Mouse (Mus musculus): ENCODE measurements around the gene Slc22a18.

Slc22a18 gene

DNA sequence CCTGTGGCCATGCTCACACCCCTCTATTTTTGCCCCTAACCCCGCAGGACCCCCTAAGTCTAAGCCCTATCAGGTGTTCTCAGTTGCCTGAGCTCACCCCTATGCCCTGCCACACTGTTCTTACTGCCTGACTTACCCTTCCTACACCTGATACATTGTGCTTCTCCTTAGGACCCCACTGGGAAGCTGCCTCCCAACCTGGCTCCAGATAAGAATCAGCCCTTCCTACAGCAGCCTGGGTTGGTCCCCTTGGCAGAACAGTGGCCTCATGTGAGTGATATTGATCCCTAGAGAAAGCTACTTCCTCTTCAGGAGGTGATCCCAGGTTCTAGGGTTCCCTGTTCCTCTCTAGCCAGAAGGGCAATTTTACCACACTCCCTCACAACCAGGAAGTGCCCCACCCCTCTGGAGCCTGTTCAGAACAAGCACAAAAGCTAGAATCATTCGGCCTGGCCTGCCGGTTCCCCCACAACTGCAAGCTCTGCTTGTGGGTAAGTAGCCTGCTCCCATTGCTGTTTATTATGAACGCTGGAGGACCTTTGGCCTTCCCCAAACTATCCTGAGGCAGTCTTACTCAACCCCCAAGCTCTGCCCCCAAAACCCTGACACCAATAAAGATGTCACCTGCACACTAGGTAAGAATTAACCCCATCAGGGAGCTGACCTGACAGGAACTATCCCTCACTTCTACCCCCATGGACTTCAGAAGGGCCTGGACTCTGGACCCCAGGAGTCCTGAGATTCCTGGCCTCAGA is at the start of gene Slc22a18:
TSS of gene Slc22a18 (plus strand) at position 390 of the 755 bp plus-strand sequence.
- no peak for DNase-seq (ENCODE audit: low read depth, low spot score)

DNA sequence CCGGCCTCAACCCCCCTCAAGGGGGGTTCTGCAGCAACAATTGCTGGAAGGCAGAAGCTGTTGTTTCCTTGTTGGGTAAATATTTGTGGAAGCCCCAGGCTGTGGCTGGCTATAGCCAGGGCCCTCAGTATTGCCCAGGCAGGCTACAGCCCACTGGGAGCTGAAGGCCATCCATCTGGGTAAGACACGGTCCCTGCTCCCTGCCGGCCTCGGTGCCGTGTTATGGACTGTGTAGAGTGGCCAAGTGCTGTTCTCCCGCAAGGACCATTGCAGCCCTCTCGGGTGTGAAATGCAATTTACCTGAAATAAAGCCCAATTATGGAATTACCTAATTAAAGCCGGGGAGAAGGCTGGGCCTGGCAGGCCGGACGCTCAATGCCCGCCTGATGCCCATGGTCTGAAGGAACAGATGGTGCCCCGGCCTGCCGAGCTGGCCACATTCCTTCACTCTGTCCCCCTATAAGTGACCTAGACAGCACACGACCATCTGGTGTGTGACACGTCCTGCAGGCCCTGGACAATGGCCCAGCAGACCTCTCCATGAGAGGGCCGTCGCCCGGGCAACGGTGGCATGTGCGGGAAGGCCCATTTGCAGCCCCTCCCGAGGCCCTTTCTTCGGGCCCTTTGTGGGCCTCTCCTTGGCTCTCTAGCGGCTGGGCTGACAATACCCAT is 45.3 kb upstream of the Slc22a18 start:
- no peak for DNase-seq (ENCODE audit: low read depth, low spot score)

GRCm38 (mm10) chr7:143428814-143429499 is 44.6 kb upstream of the Slc22a18 start:
- DNase-seq (ENCODE audit: low read depth, low spot score): no peak

DNA sequence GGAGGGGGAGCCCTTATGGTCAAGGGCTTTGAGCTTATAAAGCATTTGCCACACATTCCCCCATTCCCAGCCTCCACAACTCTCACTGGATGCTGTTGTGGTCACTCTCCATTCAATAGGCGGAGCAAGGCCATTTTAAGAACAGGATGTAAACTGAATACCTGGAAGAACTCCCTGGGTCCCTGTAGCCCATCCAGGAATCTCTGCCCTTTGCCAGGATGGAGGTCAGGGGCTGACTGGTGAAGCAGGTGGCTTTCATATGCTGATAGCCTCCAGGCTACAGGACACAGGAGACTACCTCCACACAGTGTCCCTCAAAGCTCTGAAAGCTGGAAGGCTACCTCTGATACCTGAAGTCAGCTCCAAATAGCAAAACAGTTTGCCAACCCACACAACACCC is 40.9 kb upstream of the Slc22a18 start:
- no peak for DNase-seq (ENCODE audit: low read depth, low spot score)

GRCm38 (mm10) chr7:143433331-143433730 is 40.2 kb upstream of the Slc22a18 start:
- DNase-seq (ENCODE audit: low read depth, low spot score): no peak

- DNase-seq (ENCODE audit: low read depth, low spot score): no peak
These were observed 36.2 kb upstream of the Slc22a18 start for GRCm38 (mm10) chr7:143437231-143437893.

DNA sequence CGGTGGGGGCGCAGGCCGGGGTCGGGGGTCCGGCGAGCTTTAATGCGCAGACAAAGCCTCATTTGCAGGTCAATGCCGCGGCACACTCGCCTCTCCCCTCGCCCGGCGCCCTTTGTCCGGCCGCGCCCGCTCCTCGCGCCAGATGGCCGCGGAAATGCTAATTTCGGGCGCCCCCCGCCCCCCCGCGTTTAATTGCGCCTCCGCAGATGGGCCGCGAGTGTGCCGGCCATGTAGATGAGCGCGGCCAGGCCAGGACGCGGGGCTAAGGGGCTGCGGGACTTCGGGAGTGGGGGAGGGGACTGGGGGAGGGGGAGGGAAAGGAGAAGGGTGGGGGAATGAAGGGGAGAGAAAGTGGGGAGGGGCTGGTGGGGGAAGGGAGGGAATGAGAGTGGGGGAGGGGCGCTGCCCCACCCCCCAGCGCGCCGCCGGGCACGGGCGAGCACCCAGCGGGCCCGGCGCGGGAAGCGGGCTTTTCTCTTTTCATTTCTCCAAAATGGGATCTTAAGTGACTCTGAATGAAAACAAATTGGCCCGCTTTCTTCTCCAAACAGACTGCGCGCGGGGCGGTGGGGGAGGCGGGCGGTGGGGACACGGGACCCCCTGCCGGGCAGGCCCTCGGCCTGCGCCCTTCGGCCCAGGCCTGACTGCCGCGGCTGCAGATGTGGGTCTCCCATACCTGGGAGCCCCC is 35.5 kb upstream of the Slc22a18 start:
- DNase-seq (ENCODE audit: low read depth, low spot score): no peak

DNA sequence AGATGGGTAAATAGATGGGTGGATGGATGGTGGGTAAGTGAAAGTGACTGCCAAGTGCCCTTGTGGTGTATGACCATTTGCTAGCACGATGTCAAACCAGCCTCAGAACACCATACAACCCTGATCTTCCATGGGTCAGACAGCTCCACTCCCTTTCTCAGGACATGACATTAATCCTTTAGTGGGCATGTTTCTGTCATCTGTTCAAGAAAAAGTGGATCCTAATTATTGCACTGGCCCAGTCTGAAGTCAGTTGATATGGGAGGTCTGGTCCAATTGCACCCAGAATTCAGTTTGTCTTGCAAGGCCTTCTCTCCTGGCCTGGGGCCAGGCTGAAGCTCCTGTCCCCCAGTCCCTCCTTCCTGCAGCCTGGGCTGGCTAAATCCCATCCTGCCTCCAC is 34.6 kb upstream of the Slc22a18 start:
- DNase-seq (ENCODE audit: low read depth, low spot score): no peak

DNA sequence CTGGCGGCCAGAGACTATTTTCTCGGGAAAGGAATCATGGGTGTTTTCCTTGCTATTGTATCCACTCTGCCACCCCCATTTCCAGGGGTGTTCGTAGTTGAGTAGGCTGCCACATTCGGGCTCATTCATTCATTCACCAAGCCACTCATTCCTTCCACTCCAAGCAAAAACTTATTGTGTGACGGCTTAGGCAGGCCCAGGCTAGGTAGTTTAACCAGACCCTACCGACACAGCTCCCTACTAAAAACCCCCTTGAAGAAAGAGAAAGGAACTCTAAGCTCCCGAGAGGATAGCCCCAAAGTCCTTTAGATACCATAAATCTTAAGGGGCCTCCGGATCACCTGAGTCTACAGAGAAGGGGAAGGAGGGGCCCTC is 29.0 kb upstream of the Slc22a18 start:
- no peak for DNase-seq (ENCODE audit: low read depth, low spot score)

DNA sequence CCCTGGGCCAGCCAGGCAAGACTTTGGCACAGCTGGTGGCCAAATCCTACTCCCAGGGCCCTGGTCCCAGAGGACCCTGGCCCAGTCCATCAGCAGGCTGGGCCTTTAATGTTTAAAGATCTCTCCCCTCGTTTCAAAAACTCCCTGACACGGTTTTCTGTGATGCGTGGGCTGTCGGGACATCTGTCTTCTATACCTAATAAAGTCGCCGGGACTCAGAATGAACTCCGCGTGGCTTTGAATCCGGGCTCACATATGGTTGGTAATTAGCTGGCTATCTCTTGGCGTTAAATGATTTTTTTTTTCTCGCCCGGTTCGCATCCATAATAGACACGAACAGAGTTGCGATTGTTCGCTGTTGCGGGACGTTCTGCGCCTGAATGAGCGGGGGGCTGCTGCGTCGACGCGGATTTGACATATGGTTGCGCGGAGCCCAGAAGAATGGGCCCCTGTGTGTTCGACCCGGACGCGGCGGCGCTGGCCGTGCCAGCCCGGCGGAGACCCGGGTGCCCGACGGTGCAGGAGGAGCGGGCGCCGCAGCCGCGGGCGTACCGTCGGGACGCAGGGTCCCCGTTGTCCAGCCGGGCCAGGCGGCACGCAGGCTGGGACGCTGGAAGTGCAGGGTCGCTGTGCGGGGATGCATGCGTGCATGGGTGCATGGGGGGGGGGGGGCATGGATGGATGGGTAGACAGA is 28.4 kb upstream of the Slc22a18 start:
- DNase-seq (ENCODE audit: low read depth, low spot score): no peak

DNA sequence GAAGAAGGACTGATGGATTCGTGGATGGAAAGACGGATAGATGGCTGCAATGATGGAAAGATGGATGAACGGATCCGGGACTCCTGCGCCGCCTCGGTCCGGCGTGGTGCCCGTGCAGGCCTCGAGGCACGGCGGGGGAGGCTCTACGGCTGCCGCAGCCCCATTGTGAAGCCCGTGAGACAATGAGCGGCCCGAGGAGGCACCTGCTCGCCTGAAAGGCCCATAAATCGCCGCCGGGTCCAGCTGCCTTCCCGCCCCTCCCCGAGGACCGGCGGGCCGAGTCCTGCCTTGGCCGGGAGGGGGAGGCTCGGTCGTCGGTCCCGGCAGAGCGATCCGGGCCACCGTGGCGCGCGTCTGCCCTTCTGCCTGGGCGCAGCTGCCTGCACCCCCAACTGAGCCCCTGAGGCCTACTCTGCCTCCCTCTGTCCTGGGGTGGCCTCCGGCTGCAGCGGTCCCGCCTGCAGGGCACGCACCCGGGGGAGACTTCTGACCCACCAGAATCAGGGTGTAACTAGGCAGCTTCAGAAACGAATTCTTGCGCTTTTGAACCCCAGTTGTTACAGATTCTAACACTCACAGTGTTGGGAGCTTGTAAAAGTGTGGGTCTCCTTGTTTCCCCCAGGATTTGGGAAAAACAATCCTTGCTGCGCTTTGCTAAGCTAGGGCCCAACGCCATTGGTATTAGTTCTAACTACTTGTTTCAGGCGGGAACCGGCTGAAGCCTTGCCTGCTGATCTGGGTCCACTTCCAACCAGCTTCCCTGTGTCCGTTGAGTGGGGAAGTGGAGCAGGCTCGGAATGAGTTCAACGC is 27.7 kb upstream of the Slc22a18 start:
- DNase-seq (ENCODE audit: low read depth, low spot score): no peak

DNA sequence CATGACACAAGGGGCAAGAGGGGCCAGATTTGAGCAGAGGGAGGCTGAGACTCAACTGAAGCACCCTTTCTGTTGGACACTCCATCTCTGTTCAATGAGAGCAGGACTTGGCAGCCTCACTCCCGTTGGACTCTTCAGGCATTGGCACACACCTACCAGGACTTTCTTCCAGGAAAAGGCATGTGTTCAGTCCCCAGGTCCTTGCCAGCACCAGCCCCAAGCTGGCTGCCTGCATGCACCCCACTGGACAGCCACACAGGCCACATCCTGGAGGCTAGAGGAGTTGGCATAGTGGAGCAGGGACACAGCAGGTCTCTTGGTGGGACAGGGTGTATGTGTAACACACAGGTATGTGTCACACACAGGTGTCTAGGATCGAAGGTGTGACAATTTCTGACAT is 26.4 kb upstream of the Slc22a18 start:
- no peak for DNase-seq (ENCODE audit: low read depth, low spot score)

DNA sequence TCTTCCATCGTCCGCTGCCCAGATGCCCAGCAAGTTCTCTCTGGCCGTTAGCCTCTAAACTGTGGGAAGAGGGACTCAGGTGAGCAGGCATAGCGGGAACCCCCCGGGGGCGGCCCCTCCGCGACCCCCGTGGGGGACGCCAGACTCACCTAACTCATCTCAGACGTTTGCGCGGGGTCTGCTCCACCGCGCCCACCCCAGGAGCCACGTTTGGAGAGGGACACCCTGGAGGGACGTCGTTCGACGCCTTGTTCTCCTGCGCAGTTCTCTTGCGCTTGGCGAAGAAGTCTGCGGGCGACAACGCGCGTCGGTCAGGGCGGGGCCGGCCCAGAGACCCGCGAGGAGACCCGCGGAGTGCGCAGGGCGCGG is 14.6 kb upstream of the Slc22a18 start:
- no peak for DNase-seq (ENCODE audit: low read depth, low spot score)

DNA sequence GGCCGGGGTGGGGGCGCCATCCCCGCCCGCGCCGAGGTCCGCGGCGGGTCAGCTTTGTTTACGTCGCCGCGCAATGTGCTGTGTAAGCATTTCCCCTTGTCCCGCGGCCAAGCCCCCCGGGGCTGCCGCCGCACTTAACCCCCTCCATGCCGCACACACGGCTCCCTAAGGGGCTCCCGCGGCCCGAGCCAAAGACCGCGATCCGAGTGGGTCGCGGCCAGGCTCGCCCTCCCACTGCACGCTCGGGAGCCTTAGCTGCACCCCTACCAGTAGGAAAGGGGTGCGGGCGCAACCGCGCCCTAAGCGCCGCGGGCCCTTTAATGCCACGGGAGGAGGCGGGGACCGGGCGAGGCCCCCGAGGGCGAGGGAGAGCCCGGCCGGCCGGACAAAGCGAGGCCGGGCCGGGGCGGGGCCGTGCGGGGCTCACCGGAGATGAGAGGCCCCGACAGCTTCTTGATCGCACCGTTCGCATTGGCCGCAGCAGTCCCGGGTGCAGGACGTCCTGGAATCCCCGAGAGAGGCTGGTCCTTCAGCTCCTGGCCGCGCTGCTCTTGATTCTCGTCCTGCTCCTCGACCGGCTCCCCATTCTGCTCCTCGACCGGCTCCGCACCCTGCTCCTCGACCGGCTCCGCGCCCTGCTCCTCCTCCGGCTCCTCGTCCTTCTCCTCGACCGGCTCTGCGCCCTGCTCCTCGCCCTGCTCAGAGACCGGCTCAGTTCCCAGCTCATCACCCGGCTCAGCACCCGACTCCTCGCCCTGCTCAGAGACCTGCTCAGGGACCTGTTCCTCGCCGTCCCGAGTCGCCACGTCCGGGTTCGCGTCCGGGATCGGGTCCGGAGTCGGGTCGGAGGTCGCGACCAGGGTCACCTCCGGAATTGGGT is 14.0 kb upstream of the Slc22a18 start:
- DNase-seq (ENCODE audit: low read depth, low spot score): no peak

DNA sequence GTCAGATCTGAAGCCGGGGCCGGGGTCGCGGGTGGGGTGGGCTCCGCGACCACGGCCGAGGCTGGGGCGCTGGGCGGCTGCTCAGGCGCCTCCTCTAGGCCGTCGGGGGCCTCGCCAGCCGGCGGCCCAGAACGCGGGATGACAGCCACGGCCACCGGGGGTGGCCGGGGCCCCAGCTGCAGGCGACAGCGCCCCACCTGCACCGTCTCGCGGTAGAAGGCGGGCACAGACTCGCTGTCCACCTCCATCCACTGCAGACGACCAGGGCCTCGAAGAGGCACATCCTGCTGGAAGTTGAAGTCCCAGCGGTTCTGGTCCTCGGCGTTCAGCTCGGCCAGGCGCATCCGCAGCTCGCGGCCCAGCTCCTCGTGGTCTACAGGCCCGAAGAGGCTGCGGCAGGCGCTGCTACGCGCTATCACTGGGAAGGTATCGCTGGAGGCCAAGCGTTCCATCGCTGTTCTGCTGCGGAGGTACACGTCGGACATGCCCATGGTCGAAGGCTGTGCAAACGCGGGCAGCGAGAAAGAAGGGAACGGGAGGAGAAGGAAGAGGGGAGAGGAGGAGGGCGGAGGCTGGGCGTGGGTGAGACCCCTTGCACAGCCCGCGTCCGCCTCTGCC is 13.2 kb upstream of the Slc22a18 start:
- no peak for DNase-seq (ENCODE audit: low read depth, low spot score)

DNA sequence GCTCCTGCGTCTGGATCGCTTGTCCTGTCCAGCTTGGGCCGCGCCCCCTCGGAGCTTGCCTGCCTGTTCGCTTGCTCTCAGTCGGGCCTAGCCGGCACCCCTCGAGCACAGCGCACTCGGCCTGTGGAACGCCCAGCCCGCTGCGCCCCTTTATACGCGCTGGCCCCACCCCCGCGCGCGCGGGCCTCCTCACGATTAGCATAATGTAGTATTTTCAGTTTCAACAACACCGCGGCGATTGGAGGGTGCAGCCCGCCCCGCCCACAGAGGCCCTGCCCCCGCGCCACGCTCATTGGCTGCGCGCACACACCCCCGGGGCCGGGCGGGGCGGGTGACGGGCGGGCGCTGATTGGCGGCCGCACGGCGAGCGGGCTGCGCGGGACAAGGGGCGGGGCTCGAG is 12.7 kb upstream of the Slc22a18 start, which contains the start of gene Cdkn1c:
TSS of gene Cdkn1c (minus strand) at position 177 of the 400 bp plus-strand sequence.
- DNase-seq (ENCODE audit: low read depth, low spot score): no peak

GRCm38 (mm10) chr7:143461294-143461870 is 12.2 kb upstream of the Slc22a18 start:
- DNase-seq (ENCODE audit: low read depth, low spot score): no peak

DNA sequence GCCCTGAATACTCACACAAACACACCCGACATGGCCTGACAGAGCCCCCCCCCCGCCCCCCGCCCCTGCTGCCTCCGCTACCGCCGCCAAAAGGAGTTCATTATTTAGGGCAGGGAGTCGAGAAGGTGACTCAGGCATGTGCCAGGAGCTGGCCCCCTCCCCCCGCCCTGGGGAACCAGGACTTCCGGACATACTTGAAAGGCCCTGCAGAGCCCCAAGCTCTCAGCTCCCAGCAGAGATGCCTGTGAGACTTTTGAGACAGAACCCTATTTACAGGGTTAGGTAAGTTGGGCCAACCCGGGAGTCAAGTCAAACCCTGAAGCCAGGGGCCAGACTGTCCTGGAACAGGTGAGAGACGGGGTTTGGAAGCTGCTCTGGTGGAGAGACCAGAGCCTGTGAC is 11.6 kb upstream of the Slc22a18 start:
- DNase-seq (ENCODE audit: low read depth, low spot score): no peak
